Mouse (Mus musculus) G1E (cell line): ENCODE data around the gene Dpp4. TPM values are rescaled to one million over a fixed set of nuclear protein-coding genes. Genes with fewer than 3 reads are reported as not detected.

Source experiments
- ATAC-seq: 2 replicates; pipeline ENCODE4 v1.8.0; 2016; ENCODE audit warnings: mild to moderate bottlenecking; ENCODE audit not compliant: insufficient number of reproducible peaks, poor library complexity, low FRiP score, severe bottlenecking; ENCODE audit errors: extremely low read depth
- DNase-seq: peaks from one replicate; pipeline ENCODE4 v3.0.0; 2012; ENCODE audit warnings: low spot score
- H3K27me3 ChIP-seq: 2 replicates; pipeline ENCODE4 v1.6.1; 2012; ENCODE audit warnings: mild to moderate bottlenecking, low read length, inconsistent platforms; ENCODE audit not compliant: insufficient read depth
- H3K36me3 ChIP-seq: replicated peaks from 2 replicates; pipeline ENCODE3; 2012; ENCODE audit warnings: mild to moderate bottlenecking, inconsistent platforms
- H3K4me1 ChIP-seq: 2 replicates; pipeline ENCODE4 v1.6.1; 2012; ENCODE audit warnings: low read depth, low read length, inconsistent platforms, mixed read lengths; ENCODE audit not compliant: insufficient read depth
- H3K4me3 ChIP-seq: 2 replicates; pipeline ENCODE4 v1.5.1; 2012; ENCODE audit warnings: low read depth, mild to moderate bottlenecking, inconsistent platforms, low read length, moderate library complexity, mixed read lengths
- H3K9me3 ChIP-seq: replicated peaks from 2 replicates; pipeline ENCODE4 v1.6.1; 2012; ENCODE audit warnings: inconsistent platforms
- CTCF ChIP-seq: IDR thresholded peaks from 2 replicates; pipeline ENCODE4 v1.5.1; 2012; ENCODE audit warnings: low read depth, low read length, inconsistent platforms, mixed read lengths
- GATA1 ChIP-seq: IDR thresholded peaks from 2 replicates; pipeline ENCODE4 v1.6.1; 2012; ENCODE audit warnings: borderline replicate concordance, low read length, inconsistent platforms, mixed read lengths
- GATA2 ChIP-seq: IDR thresholded peaks from 2 replicates; pipeline ENCODE4 v1.6.1; 2012; ENCODE audit warnings: low read depth, low read length, inconsistent platforms, borderline replicate concordance
- POLR2AphosphoS5 ChIP-seq: IDR thresholded peaks from 2 replicates; pipeline ENCODE4 v1.6.1; 2012; ENCODE audit warnings: low read depth, low read length, inconsistent platforms; ENCODE audit not compliant: insufficient replicate concordance
- TAL1 ChIP-seq: conservative IDR thresholded peaks from 2 replicates; pipeline ENCODE4 v1.6.1; 2012; ENCODE audit warnings: low read depth, low read length, inconsistent platforms, mixed read lengths
- polyA plus RNA-seq: library from polyadenylated mRNA; stranded (reverse); fragments of >175 nt; gene quantifications from 2 replicates; pipeline ENCODE4 v1.2.3, GENCODE M21; 2012
- total RNA-seq, 2 experiments: library from RNA; stranded (forward) in 1 of 2; stranded (reverse) in 1 of 2; fragments of 200-1000 nt in 1 of 2; fragments of >200 nt in 1 of 2; fragmentation: Nextera tagmentation in 1 of 2; gene quantifications; 2 replicates each; pipeline ENCODE4 v1.2.3; 2014 to 2017

Dpp4 gene
- total and polyA plus RNA-seq, 3 experiments, result 0.04 to 2.3 (median 0.27) TPM

- ATAC-seq, result no peak
- TF ChIP-seq TAL1 (no peak), GATA1 (no peak), CTCF (no peak), GATA2 (no peak), POLR2AphosphoS5 (no peak)
- Histone ChIP-seq H3K9me3 (no peaks in the 10 kb centered on the region), H3K4me3 (no peak overlapping the region), H3K27me3 (no peaks in the 10 kb centered on the region), H3K4me1 (peaks cover 15% of the 10 kb centered on the region), H3K36me3 (peaks cover 4% of the 10 kb centered on the region)
- DNase-seq, result no peak
Observed at GRCm38 (mm10) chr2:62331913-62332312, 80.1 kb downstream of the Dpp4 start.

DNA sequence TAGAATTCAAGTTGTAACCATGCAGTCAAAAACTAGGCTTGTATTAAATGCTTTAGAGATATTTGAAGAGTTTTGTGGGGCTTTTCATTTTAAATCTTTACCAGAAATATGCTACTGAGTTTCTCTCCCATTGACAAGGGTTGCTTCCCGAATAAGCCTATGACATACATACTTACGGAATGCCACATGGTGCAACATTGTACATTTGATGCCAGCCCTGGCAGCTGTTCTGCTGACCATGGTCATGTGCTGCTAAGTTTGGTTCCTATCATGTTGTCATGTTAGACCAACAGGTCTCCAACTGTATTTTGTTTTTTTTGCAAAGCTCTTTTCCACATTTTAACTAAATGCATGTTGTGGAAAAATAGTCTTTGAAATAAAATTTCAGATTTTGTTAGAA lies 86.6 kb downstream of the Dpp4 start:
- H3K4me3 ChIP-seq, result no peak overlapping the region
- H3K36me3 ChIP-seq, result peaks cover 2% of the 10 kb centered on the region
- ATAC-seq, result no peak
- no peaks in the 10 kb centered on the region for H3K27me3 ChIP-seq
- no peaks in the 10 kb centered on the region for H3K4me1 ChIP-seq
- no peak for DNase-seq
- TF ChIP-seq GATA1 (no peak), CTCF (no peak), GATA2 (no peak), TAL1 (no peak), POLR2AphosphoS5 (no peak)
- no peaks in the 10 kb centered on the region for H3K9me3 ChIP-seq

DNA sequence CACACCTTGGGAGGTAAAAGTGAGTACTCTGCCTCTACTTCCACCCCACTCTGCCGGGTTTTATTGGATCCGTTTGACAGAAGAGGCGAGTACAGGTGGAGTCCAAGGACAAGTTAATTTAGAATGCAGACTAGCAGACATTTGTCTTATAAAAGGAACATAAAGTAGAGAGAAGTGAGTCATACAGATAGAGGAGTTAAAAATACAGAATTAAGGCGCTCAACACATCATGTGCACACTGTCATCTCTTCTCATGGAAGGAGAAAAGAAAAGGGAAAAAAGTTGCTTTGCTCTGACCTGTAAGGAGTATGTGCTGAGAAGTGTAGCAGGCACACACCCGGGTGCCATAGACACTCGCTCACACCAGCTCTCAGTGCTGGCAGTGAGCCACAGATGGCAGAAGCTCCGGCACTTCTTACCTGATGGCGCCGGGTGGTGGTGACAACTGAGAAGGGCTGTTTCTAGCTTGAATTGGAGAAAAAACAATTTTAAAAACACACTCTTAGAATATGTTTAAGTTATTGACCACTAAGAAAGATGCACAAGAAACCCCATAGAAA lies 88.9 kb downstream of the Dpp4 start:
- no peak overlapping the region for H3K4me3 ChIP-seq
- H3K4me1 ChIP-seq, result no peaks in the 10 kb centered on the region
- TF ChIP-seq TAL1 (no peak), CTCF (no peak), GATA1 (no peak), POLR2AphosphoS5 (no peak), GATA2 (no peak)

GRCm38 (mm10) chr2:62319489-62319888 lies 92.5 kb downstream of the Dpp4 start:
- DNase-seq (no peak), ATAC-seq (no peak; the same call in 1 of the 2 replicates)
- TF ChIP-seq GATA1, result no peak
- no peak for TF ChIP-seq GATA2
- no peak for TF ChIP-seq POLR2AphosphoS5
- TF ChIP-seq CTCF, result no peak
- peaks cover 2% of the 10 kb centered on the region; the same call in 1 of the 2 replicates for H3K4me1 ChIP-seq
- H3K4me3 ChIP-seq, result no peak overlapping the region
- H3K27me3 ChIP-seq, result no peaks in the 10 kb centered on the region
- H3K36me3 ChIP-seq, result no peaks in the 10 kb centered on the region
- no peaks in the 10 kb centered on the region for H3K9me3 ChIP-seq

More for the DNA sequence above, 88.9 kb downstream of the Dpp4 start:
- Histone ChIP-seq H3K27me3 (no peaks in the 10 kb centered on the region), H3K36me3 (no peaks in the 10 kb centered on the region), H3K9me3 (no peaks in the 10 kb centered on the region)
- DNase-seq (no peak), ATAC-seq (no peak)

DNA sequence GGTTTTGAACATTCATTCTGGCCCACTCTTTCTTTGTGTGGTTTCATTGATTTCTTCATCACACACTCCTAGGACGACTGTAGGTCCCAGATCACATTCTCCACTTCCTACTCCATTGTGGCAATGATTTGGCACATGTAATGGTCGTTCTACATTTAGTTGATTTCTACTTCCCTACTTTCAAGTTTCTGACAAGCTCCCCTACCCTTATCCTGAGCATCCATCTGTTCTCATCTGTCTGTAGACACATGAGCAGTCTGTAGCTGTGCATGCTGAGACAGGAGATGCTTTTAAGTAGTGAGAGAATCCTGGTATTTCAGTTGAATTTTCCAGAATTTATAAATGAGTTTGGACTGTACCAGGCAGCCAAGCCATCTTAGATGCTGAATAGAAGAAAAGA lies 95.1 kb downstream of the Dpp4 start:
- Histone ChIP-seq H3K27me3 (no peaks in the 10 kb centered on the region), H3K36me3 (no peaks in the 10 kb centered on the region), H3K4me3 (no peak overlapping the region), H3K4me1 (peaks cover 2% of the 10 kb centered on the region; the same call in 1 of the 2 replicates), H3K9me3 (no peaks in the 10 kb centered on the region)
- TF ChIP-seq CTCF (no peak), GATA1 (no peak), POLR2AphosphoS5 (no peak), GATA2 (no peak), TAL1 (no peak)
- ATAC-seq (no peak), DNase-seq (no peak)

DNA sequence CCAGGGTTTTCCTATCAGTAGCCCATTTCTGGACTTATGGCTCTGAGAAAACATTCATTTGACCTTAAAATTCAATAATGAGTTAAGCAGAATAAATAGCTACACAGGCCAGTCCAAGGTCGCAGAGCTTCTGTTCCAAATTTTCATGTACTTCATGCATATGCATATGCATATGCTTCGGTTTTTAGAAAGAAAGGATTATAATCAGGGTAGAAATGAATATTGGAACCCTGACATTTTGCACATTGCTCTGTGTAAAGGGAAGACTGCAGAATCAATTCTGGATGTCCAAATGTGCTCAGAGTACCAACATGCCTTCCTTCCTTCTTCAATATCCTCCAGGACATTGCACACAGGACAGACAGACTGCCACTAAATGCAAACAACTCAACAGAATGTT lies 104.6 kb downstream of the Dpp4 start:
- no peak for ATAC-seq
- Histone ChIP-seq H3K27me3 (no peaks in the 10 kb centered on the region), H3K9me3 (no peaks in the 10 kb centered on the region), H3K4me3 (no peak overlapping the region), H3K4me1 (peaks cover 25% of the 10 kb centered on the region), H3K36me3 (no peaks in the 10 kb centered on the region)
- TF ChIP-seq TAL1 (no peak), CTCF (no peak), GATA1 (no peak), GATA2 (no peak), POLR2AphosphoS5 (no peak)
- DNase-seq, result no peak

GRCm38 (mm10) chr2:62306978-62307377 lies 105.1 kb downstream of the Dpp4 start:
- Histone ChIP-seq H3K4me1 (peaks cover 25% of the 10 kb centered on the region), H3K36me3 (no peaks in the 10 kb centered on the region), H3K4me3 (no peak overlapping the region), H3K9me3 (no peaks in the 10 kb centered on the region), H3K27me3 (no peaks in the 10 kb centered on the region)
- no peak for ATAC-seq
- DNase-seq, result no peak
- no peak for TF ChIP-seq GATA1
- TF ChIP-seq TAL1, result no peak
- TF ChIP-seq CTCF, result no peak
- TF ChIP-seq GATA2, result no peak
- no peak for TF ChIP-seq POLR2AphosphoS5
